Mouse (Mus musculus): ENCODE measurements around the gene Tyw5. TPM values are rescaled to one million over a fixed set of nuclear protein-coding genes. Genes with fewer than 3 reads are reported as not detected.
A peak's percentile ranks its signal among the peaks of the same experiment; 100 is the strongest.

Gene Tyw5
- polyA plus RNA-seq, 1 experiment from 2014 or later: 23.6 TPM

- Histone ChIP-seq H3K27ac (replicated peaks) (peak within 1 kb of the TSS; percentile 87), H3K27me3 (no peaks in the 10 kb centered on the region), H3K4me3 (peak within 1 kb of the TSS; percentile 93), H3K4me2 (replicated peaks) (peak within 1 kb of the TSS; percentile 87), H3K36me3 (no peaks in the 10 kb centered on the region), H3K9ac (replicated peaks) (peak within 1 kb of the TSS; percentile 92), H3K9me3 (no peaks in the 10 kb centered on the region), H3K4me1 (peaks cover 28% of the 10 kb centered on the region)
- under 1% methylated on average over 81 of the region's 81 CpGs for WGBS
- ATAC-seq (replicated peaks): peak; percentile 96
These were observed 29.2 kb downstream of the Tyw5 start, which contains the start of gene 1700066M21Rik for GRCm38 (mm10) chr1:57377376-57378341. TSS of gene 1700066M21Rik (plus strand) at chr1:57377620.

- peak overlapping the region; percentile 56 for H3K4me2 ChIP-seq (replicated peaks)
- no peaks in the 10 kb centered on the region for H3K9me3 ChIP-seq
- H3K27ac ChIP-seq (replicated peaks): no peak overlapping the region
- H3K4me1 ChIP-seq: peaks cover 28% of the 10 kb centered on the region
- no peak for ATAC-seq (replicated peaks)
- peak overlapping the region; percentile 93 for H3K4me3 ChIP-seq
- 0 out of 2 replicates have a peak overlapping the region, but pooled peaks have one; percentile 92 for H3K9ac ChIP-seq (replicated peaks)
- H3K36me3 ChIP-seq: no peaks in the 10 kb centered on the region
- WGBS: 70% methylated on average over 6 of the region's 6 CpGs
- H3K27me3 ChIP-seq: no peaks in the 10 kb centered on the region
These were observed 30.1 kb downstream of the Tyw5 start for GRCm38 (mm10) chr1:57376806-57377205.

GRCm38 (mm10) chr1:57375276-57375675 is 31.6 kb downstream of the Tyw5 start:
- no peak overlapping the region for H3K4me2 ChIP-seq (replicated peaks)
- H3K4me1 ChIP-seq: peaks cover 28% of the 10 kb centered on the region
- WGBS: 92% methylated on average over 2 of the region's 2 CpGs
- no peak for ATAC-seq (replicated peaks)
- H3K27ac ChIP-seq (replicated peaks): no peak overlapping the region
- H3K4me3 ChIP-seq: no peak overlapping the region
- no peaks in the 10 kb centered on the region for H3K27me3 ChIP-seq
- H3K9me3 ChIP-seq: no peaks in the 10 kb centered on the region
- H3K36me3 ChIP-seq: no peaks in the 10 kb centered on the region
- no peak overlapping the region for H3K9ac ChIP-seq (replicated peaks)

- Histone ChIP-seq H3K27ac (replicated peaks) (no peak overlapping the region), H3K4me3 (no peak overlapping the region), H3K4me1 (no peaks in the 10 kb centered on the region), H3K36me3 (no peaks in the 10 kb centered on the region), H3K27me3 (no peaks in the 10 kb centered on the region), H3K9me3 (no peaks in the 10 kb centered on the region), H3K4me2 (replicated peaks) (no peak overlapping the region), H3K9ac (replicated peaks) (no peak overlapping the region)
- 87% methylated on average over 4 of the region's 4 CpGs for WGBS
- no peak for ATAC-seq (replicated peaks)
These were observed 36.5 kb downstream of the Tyw5 start for GRCm38 (mm10) chr1:57370451-57370850.

- Histone ChIP-seq H3K27me3 (no peaks in the 10 kb centered on the region), H3K36me3 (no peaks in the 10 kb centered on the region)
These were observed 37.8 kb downstream of the Tyw5 start for GRCm38 (mm10) chr1:57369111-57369510.

GRCm38 (mm10) chr1:57367446-57367845 is 39.5 kb downstream of the Tyw5 start:
- 94% methylated on average over 3 of the region's 3 CpGs for WGBS
- H3K4me2 ChIP-seq (replicated peaks): no peak overlapping the region
- H3K9me3 ChIP-seq: no peaks in the 10 kb centered on the region
- no peaks in the 10 kb centered on the region for H3K36me3 ChIP-seq
- no peak overlapping the region for H3K27ac ChIP-seq (replicated peaks)
- ATAC-seq (replicated peaks): no peak
- no peak overlapping the region for H3K9ac ChIP-seq (replicated peaks)
- no peaks in the 10 kb centered on the region for H3K4me1 ChIP-seq
- H3K4me3 ChIP-seq: no peak overlapping the region
- no peaks in the 10 kb centered on the region for H3K27me3 ChIP-seq

More at GRCm38 (mm10) chr1:57369111-57369510, 37.8 kb downstream of the Tyw5 start:
- ATAC-seq (replicated peaks): no peak
- WGBS: 84% methylated on average over 4 of the region's 4 CpGs
- Histone ChIP-seq H3K27ac (replicated peaks) (no peak overlapping the region), H3K4me1 (no peaks in the 10 kb centered on the region), H3K4me3 (no peak overlapping the region), H3K4me2 (replicated peaks) (no peak overlapping the region), H3K9ac (replicated peaks) (no peak overlapping the region), H3K9me3 (no peaks in the 10 kb centered on the region)

GRCm38 (mm10) chr1:57358546-57358945 is 48.4 kb downstream of the Tyw5 start:
- H3K27ac ChIP-seq (replicated peaks): no peak overlapping the region

GRCm38 (mm10) chr1:57351941-57352340 is 55.0 kb downstream of the Tyw5 start:
- no peaks in the 10 kb centered on the region for H3K36me3 ChIP-seq
- no peak overlapping the region for H3K27ac ChIP-seq (replicated peaks)
- no peaks in the 10 kb centered on the region for H3K27me3 ChIP-seq
- no peak overlapping the region for H3K9ac ChIP-seq (replicated peaks)
- H3K9me3 ChIP-seq: no peaks in the 10 kb centered on the region
- no peaks in the 10 kb centered on the region for H3K4me1 ChIP-seq
- no peak for ATAC-seq (replicated peaks)
- no peak overlapping the region for H3K4me2 ChIP-seq (replicated peaks)
- WGBS: 79% methylated on average over 1 of the region's 1 CpGs
- no peak overlapping the region for H3K4me3 ChIP-seq

More at GRCm38 (mm10) chr1:57358546-57358945, 48.4 kb downstream of the Tyw5 start:
- no peaks in the 10 kb centered on the region for H3K36me3 ChIP-seq
- no peak for ATAC-seq (replicated peaks)
- no peak overlapping the region for H3K9ac ChIP-seq (replicated peaks)
- H3K4me3 ChIP-seq: no peak overlapping the region
- no peaks in the 10 kb centered on the region for H3K27me3 ChIP-seq
- 0 out of 2 replicates have a peak, but pooled peaks cover 4% of the 10 kb centered on the region for H3K4me1 ChIP-seq
- 59% methylated on average over 5 of the region's 5 CpGs for WGBS
- no peaks in the 10 kb centered on the region for H3K9me3 ChIP-seq
- H3K4me2 ChIP-seq (replicated peaks): no peak overlapping the region

- no peaks in the 10 kb centered on the region for H3K36me3 ChIP-seq
- no peak for ATAC-seq (replicated peaks)
- H3K9me3 ChIP-seq: no peaks in the 10 kb centered on the region
- H3K4me3 ChIP-seq: no peak overlapping the region
- H3K27me3 ChIP-seq: no peaks in the 10 kb centered on the region
- H3K4me1 ChIP-seq: peaks cover 3% of the 10 kb centered on the region; the same call in 1 of the 2 replicates
- no peak overlapping the region for H3K9ac ChIP-seq (replicated peaks)
- no peak overlapping the region for H3K27ac ChIP-seq (replicated peaks)
- H3K4me2 ChIP-seq (replicated peaks): no peak overlapping the region
These were observed 59.4 kb downstream of the Tyw5 start for GRCm38 (mm10) chr1:57347487-57347886.

- Histone ChIP-seq H3K4me2 (replicated peaks) (no peak overlapping the region), H3K9me3 (no peaks in the 10 kb centered on the region), H3K4me3 (no peak overlapping the region), H3K27ac (replicated peaks) (no peak overlapping the region), H3K27me3 (no peaks in the 10 kb centered on the region), H3K36me3 (no peaks in the 10 kb centered on the region), H3K4me1 (peaks cover 12% of the 10 kb centered on the region), H3K9ac (replicated peaks) (no peak overlapping the region)
- no peak for ATAC-seq (replicated peaks)
- 10% methylated on average over 2 of the region's 2 CpGs for WGBS
These were observed 65.7 kb downstream of the Tyw5 start for GRCm38 (mm10) chr1:57341197-57341596.

GRCm38 (mm10) chr1:57339156-57339796 is 67.6 kb downstream of the Tyw5 start:
- Histone ChIP-seq H3K4me1 (peaks cover 12% of the 10 kb centered on the region), H3K4me3 (no peak overlapping the region), H3K9ac (replicated peaks) (no peak overlapping the region), H3K9me3 (no peaks in the 10 kb centered on the region), H3K27ac (replicated peaks) (no peak overlapping the region), H3K36me3 (no peaks in the 10 kb centered on the region), H3K4me2 (replicated peaks) (no peak overlapping the region), H3K27me3 (no peaks in the 10 kb centered on the region)
- no peak for ATAC-seq (replicated peaks)
- WGBS: 57% methylated on average over 14 of the region's 14 CpGs

Measured in forebrain, embryonic 15.5 days (tissue).